Mouse (Mus musculus) fat pad, adult 2 months (tissue): ENCODE results near the gene 1810055G02Rik.

ENCODE experiments used
- DNase-seq: peaks from one replicate; pipeline ENCODE4 v3.0.0-alpha.2; 2011; ENCODE audit warnings: low read depth, low spot score; ENCODE audit errors: extremely low read depth

Gene 1810055G02Rik

DNA sequence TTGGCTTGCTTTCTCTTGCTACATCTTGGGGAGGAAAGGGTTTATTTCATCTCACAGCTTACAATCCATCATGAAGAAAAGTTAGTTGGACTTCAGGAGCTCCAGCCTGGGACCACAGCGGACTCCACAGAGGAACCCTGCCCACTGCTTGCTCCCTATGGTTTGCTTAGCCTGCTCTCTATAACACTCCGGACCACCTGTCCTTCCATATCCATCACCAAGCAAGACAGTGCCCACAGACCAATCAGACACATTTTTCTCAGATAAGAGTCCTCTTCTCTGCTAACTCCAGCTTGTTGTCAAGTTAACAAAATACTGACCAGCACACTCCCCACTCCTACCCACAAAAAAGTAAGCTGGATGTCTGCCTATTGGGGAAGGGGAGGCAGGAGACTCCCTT is 13.6 kb upstream of the 1810055G02Rik start:
- DNase-seq = no peak

DNA sequence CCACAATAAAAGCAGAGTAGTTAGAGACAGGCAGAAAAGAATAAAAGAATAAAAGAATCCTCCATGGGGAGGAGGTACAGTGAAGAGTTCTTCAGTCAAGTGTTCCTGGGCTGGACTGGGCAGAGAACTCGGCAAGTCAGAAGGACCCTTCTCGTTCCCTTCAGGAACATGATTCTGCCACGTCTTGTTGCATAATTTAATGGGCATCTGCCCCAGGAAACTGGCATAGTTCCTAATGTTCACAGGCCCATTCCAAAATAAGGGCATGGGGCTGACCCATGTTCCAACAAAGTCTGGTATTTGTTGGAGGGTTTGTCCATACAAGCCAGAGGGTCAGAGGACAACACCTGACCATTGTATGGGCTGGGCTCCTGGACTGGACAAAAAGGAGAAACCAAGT is 13.1 kb upstream of the 1810055G02Rik start:
- DNase-seq = no peak

DNA sequence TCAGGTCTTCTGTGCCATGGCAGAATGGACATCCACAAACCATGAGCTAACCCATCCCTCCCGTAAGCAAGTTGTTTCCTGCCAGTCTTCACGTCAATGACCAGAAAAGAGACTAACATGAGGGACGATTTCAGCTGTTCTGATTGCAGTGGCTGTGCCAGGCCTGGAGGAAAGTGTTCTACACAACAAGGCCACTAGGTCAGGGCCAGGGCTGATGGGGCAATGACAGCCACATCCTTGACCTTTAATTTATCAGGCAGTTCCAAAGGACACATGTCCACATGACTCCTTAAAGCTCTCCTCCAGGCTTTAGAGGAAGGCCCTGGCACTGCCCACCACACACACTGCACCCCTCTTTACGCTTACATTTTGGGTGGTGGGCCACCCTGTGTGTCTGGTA is 12.6 kb upstream of the 1810055G02Rik start:
- DNase-seq = no peak

DNA sequence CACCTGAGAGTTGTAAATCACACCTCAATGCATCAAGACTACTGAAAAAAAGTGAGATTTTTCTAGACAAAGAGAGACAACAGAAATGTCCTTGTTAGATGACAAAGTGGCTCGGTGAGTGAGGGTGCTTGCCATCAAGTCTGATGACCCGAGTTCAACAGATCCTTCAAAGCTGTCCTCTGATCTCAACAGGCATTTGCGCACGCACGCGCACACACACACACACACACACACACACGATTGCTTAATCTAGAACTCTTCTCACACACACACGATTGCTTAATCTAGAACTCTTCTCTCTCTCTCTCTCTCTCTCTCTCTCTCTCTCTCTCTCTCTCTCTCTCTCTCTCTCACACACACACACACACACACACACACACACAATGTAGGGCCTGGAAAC is 12.1 kb upstream of the 1810055G02Rik start:
- DNase-seq = no peak

DNA sequence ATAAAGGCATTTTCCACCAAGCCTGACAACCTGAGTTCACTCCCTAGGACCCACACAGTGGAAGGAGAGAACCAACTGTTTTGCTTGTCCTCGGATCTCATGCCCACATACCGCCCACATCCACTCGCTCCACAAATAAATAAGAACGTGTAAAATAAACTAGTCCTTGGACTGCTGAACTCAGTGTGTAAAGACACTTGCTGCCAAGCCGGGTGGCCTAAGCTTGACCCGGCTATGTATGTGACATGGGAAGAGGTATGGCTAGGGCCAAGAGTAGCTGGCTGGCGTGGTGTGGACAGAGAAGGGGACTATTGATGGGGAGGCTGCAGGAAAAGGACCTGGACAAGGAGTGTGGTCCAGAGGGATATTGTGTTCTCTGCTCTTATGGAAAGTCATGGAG is 10.1 kb upstream of the 1810055G02Rik start:
- no peak for DNase-seq

DNA sequence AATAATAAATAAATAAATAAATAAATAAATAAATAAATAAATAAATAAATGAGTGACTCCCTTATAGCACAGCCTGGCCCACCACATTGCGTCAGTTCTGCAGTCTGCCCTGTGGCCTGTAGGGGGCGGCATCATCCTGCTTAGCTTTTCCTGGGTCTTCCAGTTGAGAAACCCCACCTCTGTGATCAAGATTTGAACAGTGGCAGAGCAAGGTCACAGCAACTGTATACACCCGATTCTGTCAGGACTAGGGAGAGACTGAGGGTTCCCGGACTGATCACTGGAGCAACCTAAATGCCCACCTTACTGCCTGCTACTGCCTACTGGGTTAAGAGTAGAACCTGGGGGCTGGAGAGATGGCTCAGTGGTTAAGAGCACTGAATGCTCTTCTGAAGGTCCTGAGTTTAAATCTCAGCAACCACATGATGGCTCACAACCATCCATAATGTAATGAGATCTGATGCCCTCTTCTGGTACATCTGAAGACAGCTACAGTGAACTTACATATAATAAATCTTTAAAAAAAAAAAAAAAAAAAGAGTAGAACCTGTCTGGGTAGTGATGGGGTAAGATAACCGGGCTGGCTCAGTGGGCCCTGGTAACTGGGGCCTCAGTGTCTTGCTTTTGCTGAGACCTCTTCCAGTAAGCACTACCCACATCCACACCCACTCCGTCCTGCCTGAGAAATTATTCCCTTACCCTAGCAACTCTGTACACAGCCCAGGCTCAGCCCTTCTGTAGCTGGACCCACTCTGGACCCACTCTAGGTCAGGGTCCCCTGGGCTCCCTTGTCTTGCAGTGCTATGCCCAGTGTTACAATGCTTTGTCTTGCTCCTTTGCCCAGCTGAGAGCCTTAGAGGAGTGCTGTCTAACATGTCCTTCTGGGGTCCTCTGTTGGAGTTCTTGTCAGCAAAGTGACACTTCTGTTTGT is 8.3 kb upstream of the 1810055G02Rik start:
- no peak for DNase-seq

DNA sequence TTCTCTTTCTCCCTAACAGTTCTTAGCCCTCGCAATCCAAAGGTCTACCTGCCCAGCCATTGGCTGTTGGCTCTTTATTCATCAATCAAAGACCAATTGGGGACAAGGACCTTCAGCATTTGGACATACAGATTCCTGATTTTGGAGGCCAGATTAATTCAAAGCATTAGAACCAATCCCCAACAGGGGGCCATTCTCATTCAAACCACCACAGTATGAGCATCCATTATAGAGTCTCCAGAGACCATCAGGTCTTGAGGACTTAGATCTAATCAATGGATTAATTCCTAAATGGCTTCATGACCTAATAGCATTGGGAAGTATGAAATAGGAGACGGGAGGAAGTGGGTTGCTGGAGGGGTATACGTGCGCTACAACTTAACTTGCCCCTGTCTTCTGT is 5.6 kb upstream of the 1810055G02Rik start:
- DNase-seq = no peak

DNA sequence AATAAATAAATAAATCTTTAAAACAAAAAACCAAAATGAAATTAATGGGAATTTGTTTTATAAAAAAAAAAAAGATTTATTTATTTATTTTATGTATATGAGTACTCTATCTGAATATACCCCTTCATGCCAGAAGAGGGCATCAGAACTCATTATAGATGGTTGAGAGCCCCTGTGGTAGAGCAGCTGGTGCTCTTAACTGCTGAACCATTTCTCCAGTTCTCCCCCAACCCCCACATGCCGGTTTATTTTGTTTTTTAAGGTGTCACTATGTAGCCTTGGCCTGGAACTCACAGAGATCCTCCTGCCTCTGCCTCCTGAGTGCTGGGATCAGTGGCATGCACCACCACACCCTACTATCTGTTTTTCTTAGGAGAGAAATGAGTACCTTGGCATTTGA is 1.8 kb upstream of the 1810055G02Rik start:
- DNase-seq = no peak

DNA sequence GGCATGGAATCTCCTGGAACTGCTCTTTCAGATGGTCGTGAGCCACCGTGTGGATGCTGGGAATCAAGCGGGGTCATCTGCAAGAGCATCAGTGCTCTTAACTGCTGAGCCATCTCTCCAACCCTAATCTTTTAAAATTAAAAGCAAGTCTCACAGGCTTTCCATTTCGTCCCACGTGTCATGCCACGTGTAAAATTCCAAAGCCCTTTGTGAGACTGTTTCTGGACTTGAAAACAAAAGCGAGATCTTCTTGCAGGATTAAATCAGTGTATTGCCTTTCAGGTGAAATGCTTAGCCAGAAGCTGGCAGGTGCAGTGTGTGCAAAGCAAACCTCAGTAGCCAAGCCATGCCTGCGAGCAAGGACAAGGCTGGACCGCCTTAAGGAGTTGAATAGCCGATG is 540 bp upstream of the 1810055G02Rik start:
- no peak for DNase-seq

DNA sequence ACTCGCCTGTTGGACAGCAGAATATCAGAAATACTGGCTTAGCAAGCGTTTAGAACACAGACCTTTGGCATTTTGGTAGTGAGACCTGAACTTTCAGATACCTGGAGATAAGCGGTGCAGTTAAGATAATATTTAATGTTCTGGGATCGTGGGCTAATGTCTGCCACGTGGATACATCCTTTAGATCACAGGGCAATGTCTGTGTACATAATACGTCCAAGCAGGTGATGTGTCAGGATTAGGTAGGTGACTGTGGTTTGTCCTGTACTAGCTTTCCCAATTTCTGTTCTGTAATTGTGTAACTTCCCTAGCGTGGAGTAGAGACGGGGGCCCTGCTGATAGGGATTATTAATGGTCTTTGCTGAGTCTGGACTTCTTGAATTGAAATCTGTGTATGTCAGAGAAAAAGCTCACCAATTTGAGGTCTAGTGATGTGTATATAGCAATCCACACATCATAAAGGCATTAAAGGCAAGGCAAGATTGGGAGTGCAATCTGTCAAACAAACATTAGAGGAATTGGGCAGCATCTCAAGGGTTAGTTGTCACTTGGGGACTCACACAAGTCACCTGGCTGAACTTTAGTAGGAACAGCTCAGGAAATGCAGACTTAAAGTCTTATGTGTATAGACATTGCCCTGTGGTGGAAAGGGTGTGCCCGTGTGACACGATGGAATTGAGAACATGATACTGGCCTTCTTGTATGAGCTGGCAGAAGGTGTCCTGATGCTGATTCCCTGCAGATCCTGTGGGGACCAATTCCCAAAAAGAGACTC is 1.1 kb downstream of the 1810055G02Rik start:
- DNase-seq = no peak

DNA sequence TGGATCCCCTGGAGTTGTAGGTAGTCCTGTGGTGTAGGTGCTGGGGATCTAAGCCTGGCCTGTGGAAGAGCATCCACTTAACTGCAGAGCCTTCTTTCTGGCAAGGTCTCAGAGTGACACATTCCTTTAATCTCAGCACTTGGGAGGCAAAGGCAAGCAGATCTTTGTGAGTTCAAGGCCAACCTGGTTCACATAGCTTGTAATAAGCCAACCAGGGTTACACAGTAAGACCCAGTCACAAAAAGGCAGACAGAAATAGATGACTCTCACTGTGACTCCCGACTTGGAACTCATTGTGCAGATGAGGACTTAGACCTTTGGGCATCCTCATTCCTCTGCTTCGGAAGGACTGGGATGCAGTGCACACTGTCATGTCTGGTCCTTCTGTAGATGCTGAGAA is 2.3 kb downstream of the 1810055G02Rik start:
- no peak for DNase-seq

DNA sequence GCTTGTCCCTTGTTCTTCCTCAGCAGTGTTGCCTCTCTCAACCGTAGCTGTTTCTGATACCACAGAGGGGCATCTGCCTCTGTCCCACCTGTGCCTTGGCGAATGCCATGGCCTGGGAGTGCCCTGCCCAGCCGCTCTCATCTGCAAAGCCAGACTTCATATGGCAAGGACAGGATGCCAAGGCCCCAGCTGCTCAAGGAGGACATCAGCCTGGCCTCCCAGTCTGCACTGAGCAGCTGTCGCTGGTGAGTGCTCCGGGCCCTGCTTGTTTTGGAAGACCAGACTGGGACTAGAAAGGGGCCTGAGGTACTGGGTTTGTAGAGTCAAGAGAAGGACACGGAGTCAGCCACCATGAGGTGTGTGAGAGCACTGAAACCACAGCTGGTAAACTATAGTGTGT is 6.3 kb downstream of the 1810055G02Rik start:
- no peak for DNase-seq

DNA sequence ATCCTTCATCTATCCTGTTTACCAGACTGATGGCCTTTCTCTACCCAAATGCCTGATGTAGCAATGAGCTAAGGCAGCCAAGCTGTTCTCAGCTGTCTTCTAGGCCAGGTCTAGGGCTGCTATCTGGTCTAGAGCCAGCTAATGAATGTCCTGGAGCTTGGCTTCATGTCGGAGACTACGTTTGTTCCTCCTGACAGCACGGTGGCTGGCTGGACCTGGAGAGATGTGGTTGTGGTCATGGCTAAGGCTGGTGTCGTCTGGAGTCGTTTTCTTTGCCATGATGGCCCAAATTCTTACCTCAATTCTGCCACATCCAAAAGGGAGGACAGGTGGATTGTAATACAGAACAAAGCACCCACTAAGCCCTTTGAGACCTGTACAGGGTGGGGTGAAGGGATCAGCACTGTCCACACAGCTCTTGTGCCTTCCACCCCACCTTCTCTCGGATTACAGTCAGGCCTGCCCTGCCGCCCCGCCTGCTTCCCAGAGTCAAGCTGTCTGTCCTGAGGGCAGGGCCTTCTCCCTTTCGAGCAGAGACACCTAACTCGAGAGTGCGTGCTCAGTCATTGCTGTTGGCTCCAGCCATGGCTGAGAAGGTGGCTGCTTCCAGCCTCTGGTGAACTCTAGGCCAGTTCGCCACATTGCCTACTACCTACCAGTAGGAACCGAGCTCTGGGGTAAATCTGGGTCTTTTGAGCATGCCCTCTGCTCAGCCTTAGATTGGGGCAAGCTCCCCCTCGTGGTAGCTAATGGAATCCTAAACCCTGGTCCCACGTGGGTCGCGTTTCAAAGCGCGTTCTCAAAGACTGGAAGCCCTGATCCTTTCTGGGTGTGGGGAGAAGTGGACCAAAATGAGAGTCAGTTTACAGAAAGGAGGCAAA is 10.6 kb downstream of the 1810055G02Rik start:
- no peak for DNase-seq

DNA sequence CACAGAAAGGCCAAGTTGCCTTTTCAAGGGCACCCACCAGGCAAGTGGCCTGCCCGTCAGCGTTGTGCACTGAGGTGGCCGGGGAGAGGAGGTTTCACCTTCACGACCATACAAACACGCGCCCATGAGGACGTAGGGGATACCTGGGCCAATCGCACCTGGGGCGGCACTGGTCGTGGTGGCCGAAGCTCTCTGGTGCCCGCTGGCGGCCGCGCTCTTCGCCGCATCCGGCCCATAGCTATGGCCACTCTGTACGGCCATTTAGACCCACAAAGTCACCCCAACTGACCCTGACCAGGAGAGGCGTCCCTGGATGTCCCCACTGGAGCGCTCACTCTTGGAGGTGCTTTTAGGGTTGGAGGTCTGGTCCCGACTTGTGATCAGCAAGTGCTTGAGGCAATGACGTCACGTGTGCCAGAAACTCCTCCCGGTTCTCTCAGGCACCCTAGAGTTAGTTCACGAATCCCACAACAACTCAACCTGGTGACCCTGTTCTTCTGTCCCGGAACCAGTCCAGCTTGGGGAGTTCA is 11.3 kb downstream of the 1810055G02Rik start:
- no peak for DNase-seq

DNA sequence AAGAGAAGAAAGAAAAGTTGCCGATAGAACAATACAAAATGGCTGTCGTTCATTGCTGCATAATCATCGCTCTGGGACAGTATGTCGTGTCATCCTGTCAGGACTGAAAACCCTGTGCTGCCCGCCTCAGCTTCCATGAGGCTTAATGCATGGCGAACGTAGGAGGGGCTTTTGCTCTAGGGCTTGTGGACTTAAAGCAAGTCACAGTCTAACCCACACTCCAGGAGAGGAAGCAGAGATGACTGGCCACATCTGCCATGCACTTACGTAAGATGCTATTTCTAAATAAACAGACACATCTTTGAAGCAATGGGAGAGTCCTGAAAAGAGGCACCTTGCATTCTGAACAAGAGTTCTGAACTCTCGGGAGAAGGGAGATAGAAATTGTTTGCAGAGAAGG is 15.1 kb downstream of the 1810055G02Rik start:
- DNase-seq = no peak

DNA sequence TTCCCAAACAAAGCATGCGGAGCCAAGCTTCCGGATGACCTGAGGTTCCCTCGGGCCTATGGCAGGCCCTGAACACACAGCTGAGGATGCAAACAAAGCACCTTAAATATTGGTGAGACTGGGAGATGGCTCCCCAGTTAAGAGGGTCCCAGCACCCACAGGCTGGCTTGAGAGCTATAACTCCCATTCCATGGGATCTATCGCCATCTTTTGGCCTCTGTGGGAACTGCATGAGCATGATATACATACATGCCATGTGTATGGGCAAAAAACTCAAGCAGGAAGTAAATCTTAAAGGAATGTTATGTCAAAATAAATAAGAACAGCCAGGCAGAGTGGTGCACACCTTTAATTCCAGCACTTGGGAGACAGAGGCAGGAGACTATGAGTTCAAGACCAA is 15.8 kb downstream of the 1810055G02Rik start:
- no peak for DNase-seq

DNA sequence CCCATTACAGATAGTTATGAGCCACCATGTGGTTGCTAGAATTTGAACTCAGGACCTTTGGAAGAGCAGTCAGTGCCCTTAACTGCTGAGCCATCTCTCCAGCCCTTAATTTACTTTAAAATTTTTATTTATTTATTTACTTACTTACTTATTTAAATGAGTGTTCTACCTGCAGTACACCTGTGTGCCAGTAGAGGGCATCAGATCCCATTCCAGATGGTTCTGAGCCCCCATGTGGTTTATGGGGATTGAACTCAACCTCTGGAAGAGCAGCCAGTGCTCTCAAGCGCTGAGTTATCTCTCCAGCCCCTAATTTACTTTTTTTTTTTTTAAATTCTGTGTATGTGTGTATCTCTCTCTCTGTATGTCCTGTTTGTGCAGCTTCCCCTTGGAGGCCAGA is 16.7 kb downstream of the 1810055G02Rik start:
- DNase-seq = no peak

DNA sequence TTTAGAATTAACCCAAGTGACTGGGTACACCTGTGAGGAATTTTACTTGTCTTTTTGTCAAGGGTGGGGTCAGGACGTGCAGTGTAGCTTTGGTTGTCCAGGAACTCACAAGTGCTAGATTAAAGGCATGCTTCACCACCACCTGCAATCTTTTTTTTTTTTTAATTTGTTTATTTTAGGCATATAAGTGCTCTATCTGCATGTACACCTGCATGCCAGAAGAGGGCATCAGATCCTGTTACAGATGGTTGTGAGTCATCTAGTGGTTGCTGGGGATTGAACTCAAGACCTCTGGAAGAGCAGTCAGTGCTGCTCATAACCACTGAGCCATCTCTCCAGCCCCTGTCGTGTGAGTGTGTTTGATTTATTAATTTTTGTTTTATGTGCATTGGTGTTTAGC is 20.8 kb downstream of the 1810055G02Rik start:
- no peak for DNase-seq

DNA sequence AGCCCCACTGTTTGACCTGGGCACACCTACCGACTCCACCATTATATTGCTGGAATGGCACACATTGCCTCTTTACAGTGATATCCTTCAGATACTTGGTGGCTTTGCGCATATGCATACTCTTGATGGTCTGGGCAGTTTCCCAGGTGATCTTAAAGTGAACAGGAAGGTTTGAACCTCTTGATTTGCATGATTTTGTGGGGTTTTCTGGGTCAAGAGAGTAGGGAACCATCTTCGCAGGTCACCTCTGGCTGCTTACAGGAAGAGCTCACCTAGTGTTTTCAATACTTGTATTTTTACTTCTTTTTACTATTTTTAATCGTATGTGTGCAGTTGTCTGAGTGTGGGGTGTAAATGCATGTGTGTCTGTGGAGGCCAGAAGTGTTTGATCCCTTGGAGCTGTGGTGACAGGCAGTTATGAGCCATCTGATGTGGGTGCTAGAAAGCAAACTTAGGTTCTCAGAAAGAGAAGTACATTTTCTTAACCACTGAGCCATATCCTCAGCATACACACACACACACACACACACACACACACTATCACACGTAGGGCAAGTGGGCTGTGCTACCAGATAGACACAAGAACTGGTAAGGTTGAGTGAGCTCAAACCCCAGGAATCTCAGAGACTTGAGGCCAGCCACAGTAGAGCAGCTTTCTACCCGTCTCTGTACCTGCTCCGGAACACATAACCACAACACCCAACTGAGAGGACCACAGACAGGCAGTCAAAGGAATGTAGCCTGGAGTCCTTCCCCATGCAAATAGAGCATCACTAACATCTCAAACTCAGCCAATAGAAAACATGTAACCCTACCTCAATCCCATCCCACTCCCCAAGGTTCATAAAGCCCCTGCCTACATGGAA is 22.9 kb downstream of the 1810055G02Rik start:
- no peak for DNase-seq

DNA sequence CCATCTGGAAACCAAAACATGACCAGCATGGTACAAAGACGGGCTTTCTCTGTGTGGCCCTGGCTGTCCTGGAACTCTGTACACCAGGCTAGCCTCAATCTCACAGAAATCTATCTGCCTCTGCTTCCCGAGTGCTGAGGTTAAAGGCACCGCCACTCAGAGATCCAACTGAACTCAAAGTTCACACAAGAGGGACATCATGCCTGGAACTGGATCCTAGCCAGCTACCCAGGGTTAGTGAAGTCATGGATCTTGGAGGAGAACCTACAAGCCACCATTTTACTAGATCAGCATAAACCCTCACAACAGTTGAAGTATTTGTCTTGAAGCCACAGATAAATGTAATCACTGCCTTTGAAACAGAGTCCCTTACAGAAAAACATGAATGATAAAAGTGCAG is 27.9 kb downstream of the 1810055G02Rik start:
- DNase-seq = no peak
